Mouse (Mus musculus): ENCODE data around the gene Sctr.

Gene Sctr

GRCm38 (mm10) chr1:120072900-120073299, 66.2 kb downstream of the Sctr start:
- peak; percentile 27 for DNase-seq

GRCm38 (mm10) chr1:120073519-120074306, 67.0 kb downstream of the Sctr start, which contains the start of gene Tmem37:
Tmem37 (minus strand) TSS chr1:120074074.
- peak; percentile 17 for DNase-seq

DNA sequence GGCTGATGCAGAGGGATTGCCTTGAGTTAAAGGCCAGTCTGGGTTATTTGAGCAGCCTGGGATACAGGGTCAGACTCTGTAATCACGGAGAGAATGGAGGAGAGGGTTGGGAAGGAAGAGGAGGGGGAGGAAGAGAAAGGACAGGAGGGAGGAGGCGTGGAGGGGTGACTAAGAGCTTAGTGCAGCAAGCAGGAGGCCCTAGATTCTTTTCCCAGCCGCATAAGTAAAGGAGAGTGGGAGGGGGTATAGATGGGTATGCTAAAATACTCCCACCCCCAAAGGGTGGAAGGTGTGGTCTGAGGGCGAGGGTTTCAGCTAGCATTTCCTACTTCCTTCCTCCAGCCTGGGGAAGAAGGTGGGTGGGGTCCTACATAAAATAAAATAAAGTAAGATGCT, 67.6 kb downstream of the Sctr start:
- DNase-seq, result no peak

DNA sequence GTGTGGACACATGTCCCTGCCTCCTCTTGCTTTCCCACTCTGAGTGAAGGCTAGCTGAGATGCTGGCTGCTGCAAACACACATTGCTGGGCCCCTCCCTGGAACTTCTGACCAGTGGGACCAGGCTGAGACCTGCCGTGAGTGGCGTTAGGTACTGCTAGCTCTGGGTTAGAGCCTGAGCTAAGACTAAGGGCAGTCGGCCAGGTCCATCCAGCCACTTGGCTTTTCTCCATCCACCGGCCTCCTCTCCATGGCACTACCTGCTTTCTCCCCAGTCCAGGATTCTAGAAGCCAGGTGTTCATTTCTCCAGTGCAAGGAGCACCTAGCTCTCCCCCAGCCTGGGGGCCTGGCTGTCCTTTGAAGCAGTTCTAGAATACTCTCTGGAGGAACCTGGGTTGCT, 68.2 kb downstream of the Sctr start:
- DNase-seq, result no peak

DNA sequence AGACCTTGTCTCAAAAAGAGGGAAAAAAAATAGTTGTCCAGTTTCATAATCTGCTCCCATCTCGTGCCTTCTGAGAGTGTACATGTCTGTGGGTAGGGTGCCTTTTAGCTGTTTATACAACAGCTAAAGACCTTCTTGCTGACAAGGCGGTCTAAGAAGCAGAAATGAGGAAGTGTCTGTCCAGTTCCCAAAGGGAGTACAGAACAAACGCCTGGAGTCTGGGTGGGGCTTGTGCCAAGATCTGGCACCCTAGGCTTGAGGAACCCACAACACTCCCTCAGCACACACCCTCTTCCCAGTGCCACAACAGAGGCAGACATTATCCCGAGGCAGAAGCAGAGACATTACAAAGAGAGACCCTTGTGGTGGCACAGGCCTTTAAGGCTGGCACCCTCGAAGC, 68.8 kb downstream of the Sctr start:
- DNase-seq, result no peak

DNA sequence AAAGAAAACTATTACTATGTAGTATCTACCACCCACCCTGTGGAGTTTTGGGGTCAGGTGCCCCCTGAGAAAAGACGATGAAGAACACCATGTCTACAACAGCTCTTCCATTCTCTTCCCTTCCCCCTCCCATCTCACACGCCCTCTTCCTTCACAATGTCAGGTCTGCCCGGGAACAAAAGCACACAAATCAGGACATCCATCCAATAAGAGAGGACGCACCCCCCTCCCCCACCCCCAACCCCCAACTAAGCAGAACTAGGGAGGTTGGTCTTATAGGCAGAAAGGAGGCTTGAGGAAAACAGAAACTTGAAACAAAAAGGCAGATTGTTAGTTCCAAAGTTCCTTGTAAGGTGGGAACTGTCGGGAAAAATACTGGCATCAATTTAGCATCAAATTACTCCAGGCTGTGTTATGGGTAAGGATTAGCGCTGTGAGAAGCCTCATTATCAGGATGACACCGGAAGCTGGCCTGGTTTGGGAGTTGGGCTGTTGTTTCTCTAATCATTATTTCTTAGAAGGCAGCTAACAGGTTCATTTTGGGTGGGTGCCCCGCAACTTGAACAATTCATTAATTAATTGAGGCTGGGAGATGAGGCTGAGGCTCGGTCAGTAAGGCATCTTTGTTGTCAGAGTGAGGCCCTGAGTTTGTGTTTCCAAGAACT, 71.2 kb downstream of the Sctr start:
- no peak for DNase-seq

GRCm38 (mm10) chr1:120080632-120081031, 73.9 kb downstream of the Sctr start:
- DNase-seq, result no peak

DNA sequence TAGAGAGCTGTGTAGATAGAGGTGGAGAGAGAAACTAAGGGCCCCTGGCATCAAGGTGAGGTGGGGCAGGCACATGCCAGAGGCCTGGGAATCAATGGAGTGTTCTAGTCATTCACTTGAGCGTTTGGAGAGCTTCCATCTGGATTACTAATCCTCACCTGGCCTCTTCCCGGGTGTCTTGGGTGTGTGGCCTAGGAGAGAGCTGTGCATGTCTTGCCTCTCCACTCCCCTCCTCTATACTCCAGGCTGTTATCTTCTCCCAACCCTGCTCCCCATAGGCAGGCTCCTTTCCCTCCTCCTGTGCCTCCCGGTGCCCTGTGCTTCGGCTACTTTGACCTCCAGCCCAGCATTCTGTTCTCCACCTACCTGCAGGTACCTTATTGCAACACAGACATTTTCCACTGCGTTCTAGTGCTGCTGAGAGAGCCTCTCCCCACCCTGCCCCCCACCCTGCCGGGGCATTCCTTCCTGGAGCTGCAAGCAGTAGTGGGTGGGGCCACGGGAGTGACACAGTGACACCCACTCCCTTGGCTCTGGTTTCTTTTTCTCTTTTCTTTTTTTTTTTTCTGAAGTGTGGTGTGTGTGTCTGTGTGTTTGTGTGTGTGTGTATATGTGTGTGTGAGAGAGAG, 76.4 kb downstream of the Sctr start:
- no peak for DNase-seq

DNA sequence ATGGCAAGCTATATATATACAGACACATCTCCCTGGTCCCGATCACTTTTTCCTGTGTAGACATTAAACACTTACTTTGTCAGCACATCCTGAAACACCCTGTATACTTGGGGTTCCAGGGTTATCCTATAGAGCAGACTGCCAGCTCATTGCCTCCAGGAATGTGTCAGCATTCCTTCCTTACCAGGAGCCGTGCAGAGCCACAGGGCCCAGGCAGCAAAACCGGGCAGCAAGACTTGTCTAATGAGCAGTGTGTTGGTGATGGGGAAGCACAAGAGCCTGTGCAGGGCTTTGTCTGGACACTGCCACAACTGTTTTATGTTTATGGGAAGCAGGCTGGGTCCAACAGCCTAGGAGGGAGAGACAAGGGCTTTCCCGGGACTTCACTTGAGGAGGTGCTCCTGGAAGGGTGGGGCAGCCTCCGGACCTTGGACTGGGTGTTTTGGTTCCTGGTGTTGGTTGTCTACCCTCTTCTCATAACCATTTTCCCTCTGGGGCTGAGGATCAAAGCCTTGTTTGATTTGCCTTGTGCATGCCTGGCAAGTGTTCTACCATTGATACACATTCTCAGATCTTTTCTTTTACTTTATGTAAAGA, 77.3 kb downstream of the Sctr start:
- no peak for DNase-seq

DNA sequence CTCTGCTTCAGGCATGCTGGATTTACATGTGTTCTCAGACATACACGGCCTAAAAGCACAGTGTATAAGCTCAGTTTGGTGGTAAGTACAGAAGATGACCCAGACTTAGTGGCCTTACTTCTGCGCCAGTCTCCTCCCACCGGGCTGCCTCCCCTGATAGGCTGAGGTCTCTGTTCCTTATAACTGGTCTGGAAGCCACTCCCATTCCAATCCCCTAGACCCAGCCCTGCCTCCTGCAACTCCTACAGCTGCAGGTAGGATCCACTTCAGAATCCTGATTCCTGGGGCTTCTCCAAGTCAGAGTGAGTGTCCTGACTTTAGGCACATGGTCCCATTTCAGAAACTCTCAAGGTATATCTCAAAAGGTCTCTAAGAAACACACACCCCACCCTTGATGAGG, 79.0 kb downstream of the Sctr start:
- DNase-seq, result no peak

DNA sequence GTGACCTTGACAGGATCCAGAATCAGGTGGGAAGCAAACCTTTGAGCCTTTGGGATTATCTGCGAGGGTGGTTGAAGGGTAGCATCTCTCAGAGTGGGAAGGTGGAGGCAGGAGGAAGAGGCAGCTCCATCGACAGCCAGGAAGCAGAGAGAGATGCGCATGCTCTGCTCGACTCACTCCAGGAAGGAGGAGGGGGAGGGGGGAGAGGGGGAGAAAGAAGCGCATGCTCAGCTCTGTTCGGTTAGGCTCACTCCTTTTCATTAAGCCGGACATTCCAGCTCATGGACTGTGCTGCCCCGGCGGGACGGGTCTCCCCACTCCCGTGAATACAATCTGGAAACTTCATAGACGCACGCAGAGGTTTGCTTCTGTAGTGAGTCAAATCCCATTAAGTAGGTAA, 80.0 kb downstream of the Sctr start:
- no peak for DNase-seq

- no peak for DNase-seq
These were observed 82.5 kb downstream of the Sctr start for GRCm38 (mm10) chr1:120089180-120089579.

- no peak for DNase-seq
These were observed 84.3 kb downstream of the Sctr start for GRCm38 (mm10) chr1:120090880-120091570.

DNA sequence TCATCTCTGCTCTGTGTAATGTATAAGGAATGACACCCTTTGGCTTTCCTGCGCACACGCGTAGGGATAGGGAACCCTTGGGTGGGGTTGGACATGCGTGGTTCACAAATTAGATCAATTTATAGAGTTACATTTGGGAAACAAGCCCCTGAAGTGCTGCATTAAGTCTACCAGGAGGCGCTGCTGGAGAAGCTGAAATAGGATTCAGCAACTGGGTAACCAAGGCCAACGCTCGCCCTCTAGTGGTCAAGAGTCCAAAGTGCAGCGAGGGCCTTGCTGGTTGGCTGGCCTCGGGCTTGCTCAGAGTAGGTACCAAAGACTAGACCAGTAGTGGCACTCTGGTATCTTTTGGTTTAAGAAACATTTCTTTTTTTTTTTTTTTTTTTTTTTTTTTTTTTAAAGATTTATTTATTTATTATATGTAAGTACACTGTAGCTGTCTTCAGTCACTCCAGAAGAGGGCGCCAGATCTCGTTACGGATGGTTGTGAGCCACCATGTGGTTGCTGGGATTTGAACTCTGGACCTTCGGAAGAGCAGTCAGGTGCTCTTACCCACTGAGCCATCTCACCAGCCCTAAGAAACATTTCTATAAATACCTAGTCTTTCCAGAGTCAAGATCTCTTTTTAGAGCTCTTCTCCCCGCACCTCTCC, 86.9 kb downstream of the Sctr start:
- peak; percentile 73 for DNase-seq

GRCm38 (mm10) chr1:120094920-120095319, 88.2 kb downstream of the Sctr start:
- no peak for DNase-seq

DNA sequence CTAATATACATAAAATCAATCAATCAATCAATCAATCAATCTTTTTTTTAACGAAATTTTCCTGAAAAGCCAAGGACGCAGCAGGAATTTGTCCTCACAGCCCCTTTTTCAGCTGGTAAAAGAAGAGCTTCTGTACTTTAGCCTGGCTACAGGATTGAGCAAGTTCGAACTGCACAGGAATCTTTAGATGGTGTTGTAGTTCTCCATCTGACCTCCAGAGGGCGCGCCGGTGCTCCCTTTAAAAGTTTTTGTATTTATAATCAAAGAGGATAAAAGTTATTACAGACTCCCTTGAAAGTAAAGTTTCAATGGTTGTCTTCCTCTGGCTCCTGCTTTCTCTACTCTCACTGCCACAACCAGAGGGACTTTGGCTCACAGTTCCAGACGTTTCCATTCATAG, 91.6 kb downstream of the Sctr start:
- peak; percentile 44 for DNase-seq

DNA sequence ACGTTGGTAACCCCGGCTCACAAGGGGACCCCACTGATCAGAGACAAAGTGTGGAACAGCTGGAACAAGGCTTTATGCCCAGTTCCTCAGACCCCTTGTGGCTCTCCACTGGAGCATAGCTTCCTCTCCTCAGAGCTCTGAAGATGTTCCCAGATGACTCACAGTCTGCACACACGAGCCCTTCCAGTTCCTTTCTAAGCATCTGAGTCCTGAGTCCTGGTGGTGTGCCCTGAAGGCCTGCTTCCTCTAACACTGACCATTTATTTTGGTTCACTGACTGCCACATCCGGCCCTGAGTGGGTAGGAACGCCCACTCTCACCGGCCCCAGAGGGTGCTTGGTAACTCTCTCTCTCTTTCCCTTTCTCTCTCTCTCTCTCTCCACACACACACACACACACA, 92.8 kb downstream of the Sctr start:
- DNase-seq, result no peak

- DNase-seq, result no peak
These were observed 93.9 kb downstream of the Sctr start for GRCm38 (mm10) chr1:120100456-120101226.

GRCm38 (mm10) chr1:120101227-120101609, 94.5 kb downstream of the Sctr start:
- no peak for DNase-seq

DNA sequence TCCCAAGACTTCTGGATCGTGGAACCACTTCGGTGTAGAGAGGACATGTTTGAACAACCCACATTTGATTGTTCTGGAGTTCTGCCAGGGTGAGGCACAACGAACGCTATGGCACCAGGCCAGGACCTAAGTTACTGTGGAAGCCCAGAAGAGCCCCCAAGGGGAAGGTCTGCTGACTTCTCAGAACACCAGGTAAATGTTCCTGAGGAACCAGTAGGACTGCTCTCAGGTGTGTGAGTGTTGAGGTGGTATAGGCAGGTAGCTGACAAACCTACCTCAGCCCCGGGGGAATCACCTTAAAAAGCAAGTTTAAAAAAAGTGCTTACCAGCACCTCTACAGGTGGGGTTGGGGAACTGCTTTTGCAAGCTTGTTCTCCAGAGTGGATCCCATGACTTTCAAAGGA, 98.9 kb downstream of the Sctr start:
- DNase-seq, result no peak

- no peak for DNase-seq
These were observed 103.2 kb downstream of the Sctr start for GRCm38 (mm10) chr1:120109741-120110432.
